Comparison of ENCODE assay signal across 8 mouse cellular contexts in genomic region chr2:91257126-91257980, GRCm38 (mm10). TPM values are rescaled to one million over a fixed set of nuclear protein-coding genes. Genes with fewer than 3 reads are reported as not detected.
DNase-seq lines count a peak whose midpoint lies in the region; ATAC-seq and TF ChIP-seq lines count a peak whose summit lies in the region.

No protein-coding gene starts in this region.

- intact Hi-C loops in gastrocnemius, postnatal 36 days (cut with DNase I): no loop called here

- in situ Hi-C loops in ES-E14 (cut with MboI; ENCODE audit: low sequenced_read_pairs in 2 of 2, unreplicated experiment in 2 of 2): no loop called here

- peak overlapping the region; percentile 24; the same call in 1 of the 2 replicates for H3K27ac ChIP-seq in ES-E14 (ENCODE audit: insufficient read depth, low read depth, low read length, poor library complexity, severe bottlenecking)
- peak overlapping the region; percentile 86; the same call in 1 of the 2 replicates for H3K27ac ChIP-seq in cortical plate, adult 2 months (ENCODE audit: insufficient read depth, low read length)
- peak overlapping the region; percentile 84 for H3K27ac ChIP-seq in heart, embryonic 16.5 days (ENCODE audit: low read length)
- peak overlapping the region; percentile 23 for H3K27ac ChIP-seq in midbrain, embryonic 15.5 days

- no peak for TF ChIP-seq CTCF in cortical plate, adult 2 months (IDR thresholded peaks at IDR 0.05; ENCODE audit: extremely low read depth, insufficient read depth, low read length)

- ATAC-seq in heart, embryonic 16.5 days (replicated peaks; ENCODE audit: extremely low read depth, insufficient read depth, low FRiP score): peak; percentile 35
- peak; percentile 41 for ATAC-seq in midbrain, embryonic 15.5 days (replicated peaks)

- peak overlapping the region; percentile 85 to 95 for H3K4me3 ChIP-seq in ES-E14 (ENCODE audit: insufficient read depth in 1 of 2, low read depth in 1 of 2, low read length in 2 of 2, poor library complexity in 1 of 2, severe bottlenecking in 1 of 2)
- H3K4me3 ChIP-seq in cortical plate, adult 2 months (ENCODE audit: insufficient read depth, low read length): peak overlapping the region; percentile 79
- peak overlapping the region; percentile 74 for H3K4me3 ChIP-seq in heart, embryonic 16.5 days (ENCODE audit: low read length)
- H3K4me3 ChIP-seq in midbrain, embryonic 15.5 days: peak overlapping the region; percentile 51

- H3K36me3 ChIP-seq in ES-E14 (ENCODE audit: control insufficient read depth, insufficient read depth, low read length, poor library complexity, severe bottlenecking): no peaks in the 10 kb centered on the region
- peaks cover 6% of the 10 kb centered on the region for H3K36me3 ChIP-seq in heart, embryonic 16.5 days (ENCODE audit: control insufficient read depth, insufficient read depth)
- H3K36me3 ChIP-seq in midbrain, embryonic 15.5 days (replicated peaks): no peaks in the 10 kb centered on the region

- peak overlapping the region; percentile 71 for H3K4me2 ChIP-seq in heart, embryonic 16.5 days (ENCODE audit: low read depth, low read length)
- H3K4me2 ChIP-seq in midbrain, embryonic 15.5 days: peak overlapping the region; percentile 99

- TF ChIP-seq POLR2A in cortical plate, adult 2 months (IDR thresholded peaks at IDR 0.05; ENCODE audit: extremely low read depth, insufficient read depth, low read length): no peak

- peak; percentile 61 for DNase-seq in gastrocnemius, adult 18-20 months (ENCODE audit: low spot score)
- no peak for DNase-seq in gastrocnemius, postnatal 36 days
- no peak for DNase-seq in ES-E14 (ENCODE audit: low read depth, low spot score)
- DNase-seq in kidney, postnatal 36 days: peak; percentile 58 to 68
- no peak for DNase-seq in layer of hippocampus, adult 9-11 months

- H3K9ac ChIP-seq in ES-E14 (ENCODE audit: insufficient read depth, low read depth, low read length, poor library complexity, severe bottlenecking): peak overlapping the region; percentile 71
- peak overlapping the region; percentile 84 for H3K9ac ChIP-seq in heart, embryonic 16.5 days (ENCODE audit: low read length)
- peak overlapping the region; percentile 33 for H3K9ac ChIP-seq in midbrain, embryonic 15.5 days

- peaks cover 5% of the 10 kb centered on the region; the same call in 1 of the 2 replicates for H3K27me3 ChIP-seq in heart, embryonic 16.5 days (ENCODE audit: control insufficient read depth, insufficient read depth, low read length)
- peaks cover 25% of the 10 kb centered on the region; the same call in 1 of the 2 replicates for H3K27me3 ChIP-seq in midbrain, embryonic 15.5 days (replicated peaks)

- H3K9me3 ChIP-seq in ES-E14 (ENCODE audit: control insufficient read depth, insufficient read depth, low read depth, low read length): no peaks in the 10 kb centered on the region
- no peaks in the 10 kb centered on the region for H3K9me3 ChIP-seq in heart, embryonic 16.5 days (replicated peaks; ENCODE audit: control insufficient read depth, low read length)
- H3K9me3 ChIP-seq in midbrain, embryonic 15.5 days: no peaks in the 10 kb centered on the region

- 4% methylated on average over 22 of the region's 22 CpGs for WGBS in heart, embryonic 16.5 days
- WGBS in midbrain, embryonic 15.5 days: 1% methylated on average over 22 of the region's 22 CpGs

- H3K4me1 ChIP-seq in ES-E14 (ENCODE audit: control insufficient read depth in 2 of 2, insufficient read depth in 2 of 2, low read length in 2 of 2, poor library complexity in 1 of 2): peaks cover 0 to 7% of the 10 kb centered on the region in 2 experiments; a peak in 2 of 4 replicates
- no peaks in the 10 kb centered on the region for H3K4me1 ChIP-seq in cortical plate, adult 2 months (ENCODE audit: control insufficient read depth, insufficient read depth, low read length)
- H3K4me1 ChIP-seq in heart, embryonic 16.5 days (ENCODE audit: control insufficient read depth, insufficient read depth, low read length): peaks cover 28% of the 10 kb centered on the region
- peaks cover 28% of the 10 kb centered on the region for H3K4me1 ChIP-seq in midbrain, embryonic 15.5 days

TF ChIP-seq in ES-E14, 5 proteins besides CTCF, POLR2A, EP300 and RAD21:
- TF ChIP-seq CHD2 (IDR thresholded peaks at IDR 0.05; ENCODE audit: low read depth, low read length) (no peak), MAFK (IDR thresholded peaks at IDR 0.05; ENCODE audit: insufficient read depth, low read depth, low read length) (no peak)

RNA-seq across cellular contexts. Expression of gene Pacsin3, which starts 1.6 kb away (rescaled TPM):
- 100 to 1,000 TPM; 311 to 416 TPM for total RNA-seq in gastrocnemius, adult 18-20 months (2021)
- 100 to 1,000 TPM; 333 to 372 TPM for total RNA-seq in gastrocnemius, postnatal 36 days (2021)
- total RNA-seq in ES-E14 (2012; rRNA removed): 11.1 and 18.4 TPM in 2 replicates
- polyA plus RNA-seq in cortical plate, adult 2 months (2012; rRNA removed): 90.4 and 100 TPM in 2 replicates
- 60.4 and 64.0 TPM in 2 replicates for polyA plus RNA-seq in heart, embryonic 16.5 days (2015; fragmentation: Nextera tagmentation; extraction: Ambion mirVana)
- 12.2 and 15.4 TPM in 2 replicates for polyA plus RNA-seq in midbrain, embryonic 15.5 days (2015; fragmentation: Nextera tagmentation; extraction: Ambion mirVana)

RNA-seq across cellular contexts. Expression of gene Arfgap2, which starts 7.4 kb away (rescaled TPM):
- total RNA-seq in gastrocnemius, adult 18-20 months (2021): 100 to 1,000 TPM; 136 to 146 TPM
- 100 to 1,000 TPM; 131 to 132 TPM for total RNA-seq in gastrocnemius, postnatal 36 days (2021)
- 40.7 and 46.8 TPM in 2 replicates for total RNA-seq in ES-E14 (2012; rRNA removed)
- 32.7 and 34.9 TPM in 2 replicates for polyA plus RNA-seq in cortical plate, adult 2 months (2012; rRNA removed)
- 64.9 and 68.9 TPM in 2 replicates for polyA plus RNA-seq in heart, embryonic 16.5 days (2015; fragmentation: Nextera tagmentation; extraction: Ambion mirVana)
- 76.0 and 76.1 TPM in 2 replicates for polyA plus RNA-seq in midbrain, embryonic 15.5 days (2015; fragmentation: Nextera tagmentation; extraction: Ambion mirVana)

RNA-seq across cellular contexts. Expression of gene Ddb2, which starts 20.6 kb away (rescaled TPM):
- total RNA-seq in gastrocnemius, adult 18-20 months (2021): 1 to 10 TPM; 2.9 TPM
- total RNA-seq in gastrocnemius, postnatal 36 days (2021): 1 to 10 TPM; 2.1 to 2.6 TPM
- total RNA-seq in ES-E14 (2012; rRNA removed): 10.4 and 11.0 TPM in 2 replicates
- polyA plus RNA-seq in cortical plate, adult 2 months (2012; rRNA removed): 37.4 and 41.3 TPM in 2 replicates
- 11.5 and 11.7 TPM in 2 replicates for polyA plus RNA-seq in heart, embryonic 16.5 days (2015; fragmentation: Nextera tagmentation; extraction: Ambion mirVana)
- polyA plus RNA-seq in midbrain, embryonic 15.5 days (2015; fragmentation: Nextera tagmentation; extraction: Ambion mirVana): 18.1 and 18.8 TPM in 2 replicates

RNA-seq across cellular contexts. Expression of gene Acp2, which starts 54.7 kb away (rescaled TPM):
- 10 to 100 TPM; 11.7 to 13.5 TPM for total RNA-seq in gastrocnemius, adult 18-20 months (2021)
- total RNA-seq in gastrocnemius, postnatal 36 days (2021): 10 to 100 TPM; 13.0 to 14.3 TPM
- 12.9 and 19.6 TPM in 2 replicates for total RNA-seq in ES-E14 (2012; rRNA removed)
- polyA plus RNA-seq in cortical plate, adult 2 months (2012; rRNA removed): 34.2 and 35.3 TPM in 2 replicates
- polyA plus RNA-seq in heart, embryonic 16.5 days (2015; fragmentation: Nextera tagmentation; extraction: Ambion mirVana): 15.0 and 19.2 TPM in 2 replicates
- 37.2 and 43.6 TPM in 2 replicates for polyA plus RNA-seq in midbrain, embryonic 15.5 days (2015; fragmentation: Nextera tagmentation; extraction: Ambion mirVana)

RNA-seq across cellular contexts. Expression of gene Nr1h3, which starts 54.7 kb away (rescaled TPM):
- total RNA-seq in gastrocnemius, adult 18-20 months (2021): 10 to 100 TPM; 22.2 to 24.1 TPM
- 10 to 100 TPM; 17.3 to 19.1 TPM for total RNA-seq in gastrocnemius, postnatal 36 days (2021)
- 0.90 and 1.4 TPM in 2 replicates for total RNA-seq in ES-E14 (2012; rRNA removed)
- 8.2 and 8.3 TPM in 2 replicates for polyA plus RNA-seq in cortical plate, adult 2 months (2012; rRNA removed)
- polyA plus RNA-seq in heart, embryonic 16.5 days (2015; fragmentation: Nextera tagmentation; extraction: Ambion mirVana): 4.4 and 4.8 TPM in 2 replicates
- polyA plus RNA-seq in midbrain, embryonic 15.5 days (2015; fragmentation: Nextera tagmentation; extraction: Ambion mirVana): 2.7 and 3.0 TPM in 2 replicates

Comparison
In these comparisons a context has a peak if more than half of its experiments do, and no peak if none do; other contexts are left out.
1. DNase-seq: peak in gastrocnemius, adult 18-20 months (single experiment) and kidney, postnatal 36 days (2 of 2); none in gastrocnemius, postnatal 36 days (0 of 2), ES-E14 (single experiment) and layer of hippocampus, adult 9-11 months (single experiment).
2. H3K27ac ChIP-seq: peak in every context shown above with its lines; median percentile 86 in cortical plate, adult 2 months; 84 in heart, embryonic 16.5 days; 24 in ES-E14; 23 in midbrain, embryonic 15.5 days.
3. H3K9ac ChIP-seq: peak in every context shown above with its lines; median percentile 84 in heart, embryonic 16.5 days; 71 in ES-E14; 33 in midbrain, embryonic 15.5 days.
4. RNA of gene Pacsin3, which starts 1.6 kb away (total RNA-seq): 311 to 416 TPM in gastrocnemius, adult 18-20 months and 333 to 372 TPM in gastrocnemius, postnatal 36 days; 11.1 to 18.4 TPM in ES-E14; every median in the first group is over 10 times any median in the second.
5. Peak in every context shown above with its lines, with median percentiles within 50 percentile points of each other: H3K4me3 ChIP-seq.